7 mouse cellular contexts compared by ENCODE assay signal in genomic region chr4:101168189-101168778, GRCm38 (mm10).
DNase-seq lines count a peak whose midpoint lies in the region; ATAC-seq and TF ChIP-seq lines count a peak whose summit lies in the region.

No protein-coding gene starts in this region.

- H3K9ac ChIP-seq in forebrain, embryonic 16.5 days (replicated peaks; ENCODE audit: low read depth, low read length): no peak overlapping the region
- H3K9ac ChIP-seq in kidney, embryonic 15.5 days: no peak overlapping the region

- ATAC-seq in forebrain, embryonic 16.5 days: peak; percentile 52; the same call in 1 of the 2 replicates
- peak; percentile 30; the same call in 1 of the 2 replicates for ATAC-seq in kidney, embryonic 15.5 days (replicated peaks; ENCODE audit: low FRiP score)

- TF ChIP-seq POLR2A in spleen, adult 2 months (IDR thresholded peaks at IDR 0.05; ENCODE audit: low read depth, low read length): no peak

- DNase-seq in 3T3-L1 (ENCODE audit: low read depth, low spot score): peak; percentile 70
- DNase-seq in B cell, adult 2 months: peak; percentile 66 to 69
- DNase-seq in cerebellum, adult 11 months: peak; percentile 30
- peak; percentile 66 for DNase-seq in lung, postnatal 10 days
- DNase-seq in spleen, adult 2 months (ENCODE audit: low read depth in 1 of 2, low spot score in 2 of 2): peak; percentile 54 to 56

- H3K27me3 ChIP-seq in forebrain, embryonic 16.5 days (replicated peaks; ENCODE audit: control insufficient read depth, insufficient read depth, low read length): no peaks in the 10 kb centered on the region
- H3K27me3 ChIP-seq in kidney, embryonic 15.5 days: no peaks in the 10 kb centered on the region
- no peaks in the 10 kb centered on the region for H3K27me3 ChIP-seq in spleen, adult 2 months (ENCODE audit: control insufficient read depth, insufficient read depth, low read length)

- H3K4me3 ChIP-seq in forebrain, embryonic 16.5 days (replicated peaks; ENCODE audit: low read length): no peak overlapping the region
- no peak overlapping the region for H3K4me3 ChIP-seq in kidney, embryonic 15.5 days (replicated peaks)
- H3K4me3 ChIP-seq in spleen, adult 2 months (ENCODE audit: extremely low read depth, insufficient read depth, insufficient read length): no peak overlapping the region

- peak; percentile 63; the same call in 1 of the 2 replicates for TF ChIP-seq CTCF in spleen, adult 2 months (IDR thresholded peaks at IDR 0.05; ENCODE audit: extremely low read depth, insufficient read depth, insufficient read length, insufficient replicate concordance)

- WGBS in forebrain, embryonic 16.5 days: 54% methylated on average over 6 of the region's 6 CpGs
- 52% methylated on average over 6 of the region's 6 CpGs for WGBS in kidney, embryonic 15.5 days
- WGBS in spleen, adult 2 months: 44% methylated on average over 6 of the region's 6 CpGs

- no peaks in the 10 kb centered on the region; the same call in 1 of the 2 replicates for H3K36me3 ChIP-seq in forebrain, embryonic 16.5 days (ENCODE audit: control insufficient read depth, insufficient read depth)
- peaks cover 80% of the 10 kb centered on the region for H3K36me3 ChIP-seq in kidney, embryonic 15.5 days
- H3K36me3 ChIP-seq in spleen, adult 2 months (ENCODE audit: control insufficient read depth, insufficient read depth, low read length): peaks cover 41% of the 10 kb centered on the region

- H3K4me2 ChIP-seq in forebrain, embryonic 16.5 days (ENCODE audit: low read length): no peak overlapping the region
- H3K4me2 ChIP-seq in kidney, embryonic 15.5 days: no peak overlapping the region

- H3K4me1 ChIP-seq in forebrain, embryonic 16.5 days (replicated peaks; ENCODE audit: control insufficient read depth, insufficient read depth, low read length): no peaks in the 10 kb centered on the region
- no peaks in the 10 kb centered on the region for H3K4me1 ChIP-seq in kidney, embryonic 15.5 days
- peaks cover 17% of the 10 kb centered on the region for H3K4me1 ChIP-seq in spleen, adult 2 months (ENCODE audit: control insufficient read depth, insufficient read depth, insufficient read length)

- no peak overlapping the region for H3K27ac ChIP-seq in forebrain, embryonic 16.5 days (ENCODE audit: low read length)
- no peak overlapping the region for H3K27ac ChIP-seq in kidney, embryonic 15.5 days
- H3K27ac ChIP-seq in spleen, adult 2 months (ENCODE audit: insufficient read depth, low read length): peak overlapping the region; percentile 67

- no peaks in the 10 kb centered on the region for H3K9me3 ChIP-seq in forebrain, embryonic 16.5 days (ENCODE audit: control insufficient read depth, low read length)
- no peaks in the 10 kb centered on the region for H3K9me3 ChIP-seq in kidney, embryonic 15.5 days (replicated peaks)
